Mouse (Mus musculus) CH12.LX (cell line): Measurements from ENCODE around the gene Zfand6.

Experiments
- BHLHE40 ChIP-seq: IDR thresholded peaks from 2 replicates; pipeline ENCODE4 v1.6.1; 2011; ENCODE audit warnings: mild to moderate bottlenecking, low read depth, low read length, improper control_type of control experiment
- CTCF ChIP-seq, 2 experiments: IDR thresholded peaks in 1 of 2; conservative IDR thresholded peaks in 1 of 2; 2 replicates each; pipeline ENCODE4 v1.5.1; 2011 to 2012; ENCODE audit warnings: low read depth in 2 of 2, low read length in 2 of 2, improper control_type of control experiment in 1 of 2, inconsistent platforms in 1 of 2, mild to moderate bottlenecking in 1 of 2, moderate library complexity in 1 of 2
- ELF1 ChIP-seq: IDR thresholded peaks from 2 replicates; pipeline ENCODE4 v1.6.1; 2014; ENCODE audit warnings: low read depth, mild to moderate bottlenecking, inconsistent platforms, low read length, improper control_type of control experiment
- HCFC1 ChIP-seq: IDR thresholded peaks from 2 replicates; pipeline ENCODE4 v1.6.1; 2012; ENCODE audit warnings: low read depth, mild to moderate bottlenecking, inconsistent platforms, low read length, improper control_type of control experiment
- MXI1 ChIP-seq: IDR thresholded peaks from 2 replicates; pipeline ENCODE4 v1.6.1; 2011; ENCODE audit warnings: mild to moderate bottlenecking, low read depth, low read length, improper control_type of control experiment
- POLR2A ChIP-seq: IDR thresholded peaks from 2 replicates; pipeline ENCODE4 v1.6.1; 2011; ENCODE audit warnings: low read depth, mild to moderate bottlenecking, improper control_type of control experiment, low read length
- SIN3A ChIP-seq: IDR thresholded peaks from 2 replicates; pipeline ENCODE4 v1.6.1; 2012; ENCODE audit warnings: low read length, improper control_type of control experiment, inconsistent platforms
- TCF12 ChIP-seq: IDR thresholded peaks from 2 replicates; pipeline ENCODE4 v1.6.1; 2014; ENCODE audit warnings: low read depth, mild to moderate bottlenecking, inconsistent platforms, low read length, improper control_type of control experiment
- USF2 ChIP-seq: conservative IDR thresholded peaks from 2 replicates; pipeline ENCODE4 v1.6.1; 2011; ENCODE audit warnings: low read depth, low read length, improper control_type of control experiment
- ZNF384 ChIP-seq: IDR thresholded peaks from 2 replicates; pipeline ENCODE4 v1.6.1; 2012; ENCODE audit warnings: low read depth, low read length, improper control_type of control experiment, inconsistent platforms

- no peak for TF ChIP-seq ELF1
- TF ChIP-seq POLR2A: no peak
- no peak for TF ChIP-seq ZNF384
- no peak for TF ChIP-seq HCFC1
- TF ChIP-seq CTCF (conservative IDR thresholded peaks at IDR 0.05 in 1 of 2, IDR thresholded peaks at IDR 0.05 in 1 of 2; ENCODE audit: low read depth in 2 of 2, low read length in 2 of 2): no peak
- TF ChIP-seq SIN3A: no peak
- no peak for TF ChIP-seq TCF12
- TF ChIP-seq USF2: no peak
- TF ChIP-seq MXI1: no peak
- no peak for TF ChIP-seq BHLHE40
Observed at GRCm38 (mm10) chr7:84642159-84642928, 47.4 kb downstream of the Zfand6 start.
